Mouse (Mus musculus) lung, embryonic 14.5 days (tissue): Measurements from ENCODE around the gene Wdr1. TPM values are rescaled to one million over a fixed set of nuclear protein-coding genes. Genes with fewer than 3 reads are reported as not detected.
"Not testable (repeated sequence)": the region's sequence is repeated elsewhere in the genome, so short reads cannot be mapped to it uniquely, and the experiment has no call there.

Experiments used
- ATAC-seq: fragments of 200-750 bp; cut with Nextera tagmentation; 2 replicates; pipeline ENCODE4 v1.8.0; 2017; ENCODE audit warnings: mild to moderate bottlenecking, moderate TSS enrichment, moderate library complexity; ENCODE audit not compliant: insufficient read depth
- DNase-seq: peaks from one replicate; pipeline ENCODE4 v3.0.0-alpha.2; 2015
- H3K27ac ChIP-seq: fragments of 300-500 bp; sonication (generic); 2 replicates; pipeline ENCODE4 v1.5.1; 2014; ENCODE audit warnings: low read depth, mild to moderate bottlenecking, moderate library complexity
- H3K27me3 ChIP-seq: fragments of 300-500 bp; sonication (generic); 2 replicates; pipeline ENCODE4 v1.6.1; 2014; ENCODE audit warnings: low read length, control low read depth; ENCODE audit not compliant: insufficient read depth
- H3K36me3 ChIP-seq: fragments of 300-500 bp; sonication (generic); 2 replicates; pipeline ENCODE4 v1.6.1; 2014; ENCODE audit warnings: control low read depth; ENCODE audit not compliant: insufficient read depth
- H3K4me1 ChIP-seq: fragments of 300-500 bp; sonication (generic); 2 replicates; pipeline ENCODE4 v1.6.1; 2014; ENCODE audit warnings: antibody characterized with exemption, control low read depth; ENCODE audit not compliant: insufficient read depth
- H3K4me2 ChIP-seq: fragments of 300-500 bp; sonication (generic); 2 replicates; pipeline ENCODE4 v1.6.1; 2014; ENCODE audit warnings: mild to moderate bottlenecking
- H3K4me3 ChIP-seq: fragments of 300-500 bp; sonication (generic); 2 replicates; pipeline ENCODE4 v1.5.1; 2014; ENCODE audit warnings: low read depth, low read length
- H3K9ac ChIP-seq: fragments of 300-500 bp; sonication (generic); 2 replicates; pipeline ENCODE4 v1.6.1; 2014
- H3K9me3 ChIP-seq: fragments of 300-500 bp; sonication (generic); 2 replicates; pipeline ENCODE4 v1.6.1; 2016; ENCODE audit warnings: low read depth, low read length, control low read depth
- CTCF ChIP-seq: IDR thresholded peaks from 2 replicates; pipeline ENCODE4 v1.5.1; 2016; ENCODE audit warnings: antibody characterized with exemption, low read depth
- WGBS: fragments of 180-500 bp; shearing (Covaris S2); extraction: QIAGEN DNeasy Blood & Tissue Kit; methylation state at CpG from one replicate; pipeline ENCODE4 v1.1.7; 2014; 5-methylcytosine and 5-hydroxymethylcytosine counted together
- polyA plus RNA-seq: library from polyadenylated mRNA; unstranded; fragments of >200 nt; fragmentation: Nextera tagmentation; extraction: Ambion mirVana; gene quantifications from 2 replicates; pipeline ENCODE4 v1.2.1, GENCODE M21; 2014

Wdr1 gene
- polyA plus RNA-seq: 226 and 234 TPM in 2 replicates

DNA sequence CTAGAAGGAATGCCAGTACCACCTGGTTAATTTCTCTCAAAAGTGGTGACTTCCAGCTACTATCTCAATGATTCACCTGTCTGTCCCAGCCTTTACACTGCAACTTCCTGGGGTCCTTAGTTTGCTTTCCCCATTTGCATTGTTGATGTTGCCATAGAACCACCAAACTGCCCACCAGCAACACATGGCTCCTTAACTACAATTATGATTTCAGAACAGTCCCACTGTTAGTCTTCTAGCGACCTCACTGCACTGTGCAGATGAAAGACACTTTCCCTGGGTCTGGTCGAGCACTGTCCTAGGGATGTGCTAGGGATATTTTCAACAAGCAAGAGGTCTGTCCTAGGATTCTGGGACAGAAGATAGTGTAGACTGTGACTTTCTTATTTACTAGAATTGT lies at the start of gene Wdr1:
Gene Wdr1, minus strand, starts transcription at position 101 of the 400 bp plus-strand sequence.
- no peak for DNase-seq
- TF ChIP-seq CTCF: no peak
- Histone ChIP-seq H3K36me3 (peaks cover 21% of the 10 kb centered on the region), H3K4me3 (peak within 1 kb of the TSS; percentile 88), H3K9me3 (no peaks in the 10 kb centered on the region), H3K4me2 (peak within 1 kb of the TSS; percentile 66), H3K4me1 (peaks cover 12% of the 10 kb centered on the region; the same call in 1 of the 2 replicates), H3K27ac (peak within 1 kb of the TSS; percentile 96), H3K27me3 (no peaks in the 10 kb centered on the region), H3K9ac (peak within 1 kb of the TSS; percentile 73)
- no peak for ATAC-seq
- WGBS: 77% methylated on average over 2 of the region's 2 CpGs

DNA sequence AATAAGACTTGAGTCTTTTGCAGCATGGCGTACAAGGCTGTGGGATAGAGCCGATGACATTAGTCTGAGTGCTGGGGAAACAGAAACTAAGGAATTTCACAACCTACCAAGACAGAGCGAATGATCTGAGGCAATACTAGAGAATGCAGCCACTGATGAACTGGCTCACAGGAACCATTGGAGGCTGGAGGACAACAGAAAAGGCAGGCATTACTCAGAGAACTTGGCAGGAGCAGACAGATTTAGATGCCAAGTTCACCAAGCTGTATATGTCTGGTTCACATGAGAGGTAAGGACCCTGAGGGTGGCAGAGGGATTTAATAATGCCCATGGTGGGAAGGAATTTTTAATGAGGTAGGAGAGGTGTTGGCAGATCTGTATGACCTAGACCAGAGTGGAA lies 48.1 kb upstream of the Wdr1 start:
- Histone ChIP-seq H3K4me2 (no peak overlapping the region), H3K4me1 (no peaks in the 10 kb centered on the region), H3K9me3 (no peaks in the 10 kb centered on the region), H3K27me3 (no peaks in the 10 kb centered on the region), H3K9ac (no peak overlapping the region), H3K27ac (no peak overlapping the region), H3K4me3 (no peak overlapping the region), H3K36me3 (no peaks in the 10 kb centered on the region)
- 87% methylated on average over 3 of the region's 3 CpGs for WGBS
- DNase-seq: no peak
- ATAC-seq: no peak
- TF ChIP-seq CTCF: no peak

DNA sequence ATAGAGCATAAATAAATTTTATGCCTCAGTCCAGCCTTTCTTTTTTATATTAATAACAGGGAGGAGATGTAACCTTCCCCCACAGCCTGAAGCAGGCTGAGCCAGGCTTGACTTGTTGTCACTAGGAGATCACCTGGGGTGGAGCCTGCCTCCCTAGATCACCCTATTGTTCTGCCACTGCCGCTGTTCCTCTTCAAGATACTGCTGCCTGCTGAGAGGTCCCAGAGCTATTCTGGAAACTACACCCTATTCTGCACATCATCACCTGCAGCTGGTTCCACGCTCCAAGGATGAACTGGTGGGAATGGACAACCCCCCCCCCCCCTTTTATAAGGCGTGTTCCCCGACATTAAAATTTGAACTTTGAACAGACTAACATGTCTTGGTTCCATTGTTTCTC lies 45.2 kb upstream of the Wdr1 start:
- H3K9ac ChIP-seq, ATAC-seq, H3K4me2 ChIP-seq, H3K9me3 ChIP-seq, H3K4me1 ChIP-seq, H3K4me3 ChIP-seq, H3K27ac ChIP-seq, DNase-seq, H3K36me3 ChIP-seq, H3K27me3 ChIP-seq: not testable (repeated sequence)
- 83% methylated on average over 4 of the region's 4 CpGs for WGBS

DNA sequence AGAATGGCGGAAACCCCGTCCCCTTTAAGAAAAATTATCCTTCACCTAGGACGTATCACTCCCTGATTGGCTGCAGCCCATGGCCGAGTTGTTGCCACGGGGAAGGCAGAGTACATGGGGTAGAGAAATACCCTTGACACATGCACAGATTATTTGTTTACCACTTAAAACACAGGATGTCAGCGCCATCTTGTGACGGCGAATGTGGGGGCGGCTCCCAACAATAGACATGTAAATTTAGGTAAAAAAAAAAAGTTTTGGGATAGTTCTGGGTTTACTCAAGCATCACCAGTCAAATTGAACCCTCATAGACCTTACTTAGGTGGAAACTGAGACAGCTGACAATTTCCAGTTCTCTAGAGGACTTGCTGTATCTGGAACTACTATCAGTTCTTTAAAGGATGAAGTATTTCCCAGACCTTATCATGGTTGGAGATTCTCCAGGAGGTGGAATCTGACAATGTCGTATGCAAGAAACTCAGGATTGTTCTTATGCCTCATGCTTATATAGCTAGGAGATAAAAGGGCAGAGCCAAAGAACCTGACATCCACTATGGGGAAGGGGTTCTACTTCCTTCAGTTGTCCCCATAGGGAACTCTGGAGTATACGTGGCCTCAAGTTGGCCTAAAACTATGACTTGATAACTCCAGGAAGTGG lies 35.8 kb upstream of the Wdr1 start:
- Histone ChIP-seq H3K9me3 (no peaks in the 10 kb centered on the region), H3K4me3 (no peak overlapping the region), H3K27ac (no peak overlapping the region), H3K9ac (no peak overlapping the region), H3K27me3 (no peaks in the 10 kb centered on the region), H3K36me3 (no peaks in the 10 kb centered on the region), H3K4me1 (no peaks in the 10 kb centered on the region), H3K4me2 (peak overlapping the region; percentile 18; the same call in 1 of the 2 replicates)
- ATAC-seq: peak; percentile 49; the same call in 1 of the 2 replicates
- peak; percentile 26 for DNase-seq
- 62% methylated on average over 11 of the region's 11 CpGs for WGBS
- no peak for TF ChIP-seq CTCF

DNA sequence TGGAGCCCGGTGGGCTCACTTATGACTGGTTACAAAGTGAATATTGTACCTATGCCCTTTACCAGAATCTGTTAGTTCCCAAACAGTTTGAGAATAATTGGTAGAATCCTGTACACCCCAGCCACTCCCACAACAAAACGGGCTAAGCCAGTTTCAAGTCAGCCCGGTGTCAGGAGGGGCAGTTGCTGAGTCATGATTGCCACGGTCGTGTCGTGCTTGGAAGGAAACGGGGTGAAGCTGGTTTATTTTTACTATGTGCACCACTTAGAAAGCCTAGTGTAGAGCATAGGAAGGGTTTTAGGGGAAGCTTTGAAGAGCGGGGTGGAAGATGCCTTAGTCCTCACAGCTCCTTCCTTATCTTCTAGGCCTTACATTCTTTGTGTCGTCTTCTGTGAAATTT lies 25.9 kb upstream of the Wdr1 start:
- WGBS: 38% methylated on average over 9 of the region's 9 CpGs
- no peaks in the 10 kb centered on the region for H3K36me3 ChIP-seq
- no peaks in the 10 kb centered on the region for H3K27me3 ChIP-seq
- TF ChIP-seq CTCF: no peak
- H3K4me2 ChIP-seq: no peak overlapping the region
- no peaks in the 10 kb centered on the region for H3K4me1 ChIP-seq
- no peak overlapping the region for H3K4me3 ChIP-seq
- DNase-seq: peak; percentile 6
- no peak overlapping the region for H3K9ac ChIP-seq
- no peak for ATAC-seq
- H3K9me3 ChIP-seq: no peaks in the 10 kb centered on the region
- H3K27ac ChIP-seq: no peak overlapping the region

DNA sequence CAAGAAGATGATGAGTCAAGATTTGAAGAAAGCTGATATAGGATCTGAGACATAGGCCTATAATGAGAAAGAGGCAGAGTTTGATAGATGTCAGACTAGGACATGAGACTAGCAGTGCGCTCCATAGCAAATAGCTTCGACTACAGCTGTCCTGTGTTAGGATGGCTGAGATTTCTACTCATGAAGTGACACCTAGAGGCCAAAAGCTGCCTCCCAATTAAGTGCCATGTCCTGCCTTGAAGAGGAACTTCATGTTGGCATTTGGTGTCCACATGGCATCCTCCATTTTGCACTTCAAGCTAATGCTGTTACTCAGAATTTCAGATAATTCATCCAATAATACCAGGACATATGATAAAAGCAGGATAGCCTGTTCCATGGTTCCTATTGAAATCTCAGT lies 22.4 kb upstream of the Wdr1 start:
- no peaks in the 10 kb centered on the region for H3K4me1 ChIP-seq
- H3K9me3 ChIP-seq: no peaks in the 10 kb centered on the region
- 75% methylated on average over 2 of the region's 2 CpGs for WGBS
- H3K27me3 ChIP-seq: no peaks in the 10 kb centered on the region
- no peak overlapping the region for H3K4me3 ChIP-seq
- H3K36me3 ChIP-seq: no peaks in the 10 kb centered on the region
- DNase-seq (no peak), ATAC-seq (no peak)
- no peak overlapping the region for H3K4me2 ChIP-seq
- no peak for TF ChIP-seq CTCF
- H3K27ac ChIP-seq: no peak overlapping the region
- H3K9ac ChIP-seq: no peak overlapping the region

DNA sequence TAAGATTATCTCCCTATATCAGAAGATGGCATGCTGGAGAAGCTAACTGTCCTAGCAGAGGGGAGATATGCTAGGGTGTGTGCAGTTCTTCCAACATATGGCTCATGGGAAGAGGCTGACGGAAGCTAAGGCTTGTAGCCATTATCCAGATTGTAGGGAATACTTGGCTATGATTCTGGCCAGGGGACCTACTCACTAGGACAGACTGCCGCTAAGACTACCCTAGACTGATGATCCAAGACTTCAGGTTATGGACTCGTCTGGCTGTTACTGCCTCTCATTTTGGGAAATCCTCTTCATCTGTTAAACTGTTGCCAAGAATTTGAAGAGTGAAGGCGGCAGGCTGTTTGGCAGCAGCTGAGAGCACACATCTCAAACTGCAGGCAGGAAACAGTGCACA lies 20.0 kb upstream of the Wdr1 start:
- no peak overlapping the region for H3K27ac ChIP-seq
- ATAC-seq (no peak), DNase-seq (no peak)

More for the DNA sequence above, 20.0 kb upstream of the Wdr1 start:
- Histone ChIP-seq H3K4me1 (no peaks in the 10 kb centered on the region), H3K27me3 (no peaks in the 10 kb centered on the region), H3K4me2 (no peak overlapping the region), H3K36me3 (no peaks in the 10 kb centered on the region), H3K9ac (no peak overlapping the region), H3K4me3 (no peak overlapping the region), H3K9me3 (no peaks in the 10 kb centered on the region)
- TF ChIP-seq CTCF: no peak
- 60% methylated on average over 4 of the region's 4 CpGs for WGBS
